Mouse (Mus musculus): ENCODE measurements around the gene Tmed11. TPM values are rescaled to one million over a fixed set of nuclear protein-coding genes. Genes with fewer than 3 reads are reported as not detected.
"Not testable (repeated sequence)": the region's sequence is repeated elsewhere in the genome, so short reads cannot be mapped to it uniquely, and the experiment has no call there.

Gene Tmed11
- polyA plus RNA-seq (2014; fragmentation: Nextera tagmentation; extraction: Ambion mirVana): not detected in 2 replicates

GRCm38 (mm10) chr5:108795263-108795662 is at the start of gene Tmed11:
Gene Tmed11, minus strand, starts transcription at chr5:108795363.
- not testable (repeated sequence) for H3K4me3 ChIP-seq (ENCODE audit: control insufficient read depth in 1 of 2, insufficient read depth in 1 of 2, low read depth in 1 of 2, low read length in 2 of 2); H3K9me3 ChIP-seq (ENCODE audit: control insufficient read depth, low read length); ATAC-seq (ENCODE audit: insufficient number of reproducible peaks, insufficient read depth, low FRiP score, low read depth); H3K27ac ChIP-seq (replicated peaks in 1 of 2; ENCODE audit: control insufficient read depth in 1 of 2, insufficient read depth in 1 of 2, low read depth in 2 of 2, low read length in 2 of 2); H3K36me3 ChIP-seq (ENCODE audit: control insufficient read depth, insufficient read depth, low read length); H3K4me1 ChIP-seq (ENCODE audit: control insufficient read depth in 2 of 2, insufficient read depth in 2 of 2, low read length in 2 of 2); H3K4me2 ChIP-seq (ENCODE audit: low read length); H3K27me3 ChIP-seq (ENCODE audit: control insufficient read depth, insufficient read depth, low read length); H3K9ac ChIP-seq (ENCODE audit: low read length)
- 61% methylated on average over 2 of the region's 2 CpGs for WGBS

DNA sequence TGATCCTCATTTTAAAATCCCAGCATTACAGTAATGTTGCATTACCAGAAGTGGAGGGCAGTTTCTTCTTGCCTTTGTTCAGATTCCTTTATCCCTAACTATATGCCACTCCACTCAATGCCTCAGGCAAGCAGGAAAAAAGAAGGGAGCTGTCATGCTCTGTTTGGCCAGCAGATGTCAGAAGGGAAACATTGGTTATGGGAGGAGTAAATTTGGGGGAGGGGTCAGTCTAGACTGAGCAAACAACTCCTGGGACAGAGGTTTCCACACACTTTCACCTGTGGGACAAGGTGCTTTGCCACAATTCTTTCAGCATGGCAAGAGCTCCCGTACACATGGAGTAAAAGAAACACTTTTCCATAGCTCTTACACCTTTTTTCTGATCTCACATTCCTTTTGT is 41.0 kb upstream of the Tmed11 start:
- Histone ChIP-seq H3K27ac (replicated peaks in 1 of 2; ENCODE audit: control insufficient read depth in 1 of 2, insufficient read depth in 1 of 2, low read depth in 2 of 2, low read length in 2 of 2) (no peak overlapping the region), H3K27me3 (ENCODE audit: control insufficient read depth, insufficient read depth, low read length) (no peaks in the 10 kb centered on the region), H3K4me3 (ENCODE audit: control insufficient read depth in 1 of 2, insufficient read depth in 1 of 2, low read depth in 1 of 2, low read length in 2 of 2) (no peak overlapping the region), H3K4me2 (ENCODE audit: low read length) (no peak overlapping the region), H3K9me3 (ENCODE audit: control insufficient read depth, low read length) (no peaks in the 10 kb centered on the region), H3K9ac (ENCODE audit: low read length) (no peak overlapping the region), H3K4me1 (ENCODE audit: control insufficient read depth in 2 of 2, insufficient read depth in 2 of 2, low read length in 2 of 2) (no peaks in the 10 kb centered on the region), H3K36me3 (ENCODE audit: control insufficient read depth, insufficient read depth, low read length) (no peaks in the 10 kb centered on the region)
- WGBS: 52% methylated on average over 1 of the region's 1 CpGs
- ATAC-seq (ENCODE audit: insufficient number of reproducible peaks, insufficient read depth, low FRiP score, low read depth): no peak

GRCm38 (mm10) chr5:108823276-108823675 is 28.1 kb upstream of the Tmed11 start:
- Histone ChIP-seq H3K27ac (replicated peaks in 1 of 2; ENCODE audit: control insufficient read depth in 1 of 2, insufficient read depth in 1 of 2, low read depth in 2 of 2, low read length in 2 of 2) (no peak overlapping the region), H3K9me3 (ENCODE audit: control insufficient read depth, low read length) (no peaks in the 10 kb centered on the region), H3K4me1 (ENCODE audit: control insufficient read depth in 2 of 2, insufficient read depth in 2 of 2, low read length in 2 of 2) (no peaks in the 10 kb centered on the region), H3K9ac (ENCODE audit: low read length) (no peak overlapping the region), H3K27me3 (ENCODE audit: control insufficient read depth, insufficient read depth, low read length) (no peaks in the 10 kb centered on the region), H3K4me3 (ENCODE audit: control insufficient read depth in 1 of 2, insufficient read depth in 1 of 2, low read depth in 1 of 2, low read length in 2 of 2) (no peak overlapping the region), H3K4me2 (ENCODE audit: low read length) (no peak overlapping the region), H3K36me3 (ENCODE audit: control insufficient read depth, insufficient read depth, low read length) (no peaks in the 10 kb centered on the region)
- WGBS: 49% methylated on average over 2 of the region's 2 CpGs
- no peak for ATAC-seq (ENCODE audit: insufficient number of reproducible peaks, insufficient read depth, low FRiP score, low read depth)

DNA sequence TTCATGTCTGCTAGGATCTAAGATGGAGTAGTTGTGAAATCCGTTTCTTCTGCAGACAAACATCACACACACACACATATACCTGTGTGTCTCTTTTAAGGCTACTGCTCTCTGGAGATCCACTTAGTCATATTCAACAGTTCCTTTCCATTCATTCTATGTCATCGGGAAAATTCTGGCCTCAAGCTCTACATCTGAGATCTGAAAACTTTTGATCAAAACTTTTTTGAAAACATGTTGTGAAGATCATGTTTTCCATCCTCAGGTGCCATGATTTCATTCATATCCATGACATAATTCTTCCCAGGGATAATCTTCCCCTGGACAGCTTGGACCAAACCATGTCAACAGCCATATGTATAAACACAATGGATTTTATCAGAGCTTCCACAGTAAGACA is 13.6 kb upstream of the Tmed11 start, which contains the start of gene Vmn2r8:
TSS of gene Vmn2r8 (minus strand) at position 101 of the 400 bp plus-strand sequence.
- H3K27ac ChIP-seq (replicated peaks in 1 of 2; ENCODE audit: control insufficient read depth in 1 of 2, insufficient read depth in 1 of 2, low read depth in 2 of 2, low read length in 2 of 2); H3K9ac ChIP-seq (ENCODE audit: low read length); H3K4me1 ChIP-seq (ENCODE audit: control insufficient read depth in 2 of 2, insufficient read depth in 2 of 2, low read length in 2 of 2); H3K4me3 ChIP-seq (ENCODE audit: control insufficient read depth in 1 of 2, insufficient read depth in 1 of 2, low read depth in 1 of 2, low read length in 2 of 2); H3K36me3 ChIP-seq (ENCODE audit: control insufficient read depth, insufficient read depth, low read length); H3K9me3 ChIP-seq (ENCODE audit: control insufficient read depth, low read length); H3K27me3 ChIP-seq (ENCODE audit: control insufficient read depth, insufficient read depth, low read length); H3K4me2 ChIP-seq (ENCODE audit: low read length); ATAC-seq (ENCODE audit: insufficient number of reproducible peaks, insufficient read depth, low FRiP score, low read depth): not testable (repeated sequence)
- 66% methylated on average over 2 of the region's 2 CpGs for WGBS

DNA sequence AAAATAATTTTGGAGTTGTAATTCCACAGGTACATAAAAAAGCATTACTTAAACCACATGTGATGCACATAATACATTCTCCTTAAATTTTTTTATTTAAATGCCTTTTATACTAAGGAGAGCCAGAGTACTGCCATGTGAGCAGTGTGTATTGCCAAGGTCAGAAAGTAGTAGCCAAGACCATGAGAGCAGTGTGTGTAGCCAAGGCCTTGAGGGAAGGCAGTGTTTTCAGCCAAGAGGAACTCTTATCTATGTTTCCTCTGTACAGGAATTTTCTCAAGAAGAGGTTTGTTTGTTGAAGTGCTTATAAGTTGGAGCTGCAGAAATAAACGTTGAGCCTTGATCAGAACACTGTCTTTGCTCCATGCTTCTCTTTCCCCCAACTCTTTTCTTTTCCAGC is 8.5 kb upstream of the Tmed11 start:
- Histone ChIP-seq H3K4me3 (ENCODE audit: control insufficient read depth in 1 of 2, insufficient read depth in 1 of 2, low read depth in 1 of 2, low read length in 2 of 2) (no peak overlapping the region), H3K9me3 (ENCODE audit: control insufficient read depth, low read length) (no peaks in the 10 kb centered on the region), H3K36me3 (ENCODE audit: control insufficient read depth, insufficient read depth, low read length) (no peaks in the 10 kb centered on the region), H3K4me2 (ENCODE audit: low read length) (no peak overlapping the region), H3K4me1 (ENCODE audit: control insufficient read depth in 2 of 2, insufficient read depth in 2 of 2, low read length in 2 of 2) (no peaks in the 10 kb centered on the region), H3K27me3 (ENCODE audit: control insufficient read depth, insufficient read depth, low read length) (no peaks in the 10 kb centered on the region), H3K27ac (replicated peaks in 1 of 2; ENCODE audit: control insufficient read depth in 1 of 2, insufficient read depth in 1 of 2, low read depth in 2 of 2, low read length in 2 of 2) (no peak overlapping the region), H3K9ac (ENCODE audit: low read length) (no peak overlapping the region)
- 26% methylated on average over 1 of the region's 1 CpGs for WGBS
- no peak for ATAC-seq (ENCODE audit: insufficient number of reproducible peaks, insufficient read depth, low FRiP score, low read depth)

DNA sequence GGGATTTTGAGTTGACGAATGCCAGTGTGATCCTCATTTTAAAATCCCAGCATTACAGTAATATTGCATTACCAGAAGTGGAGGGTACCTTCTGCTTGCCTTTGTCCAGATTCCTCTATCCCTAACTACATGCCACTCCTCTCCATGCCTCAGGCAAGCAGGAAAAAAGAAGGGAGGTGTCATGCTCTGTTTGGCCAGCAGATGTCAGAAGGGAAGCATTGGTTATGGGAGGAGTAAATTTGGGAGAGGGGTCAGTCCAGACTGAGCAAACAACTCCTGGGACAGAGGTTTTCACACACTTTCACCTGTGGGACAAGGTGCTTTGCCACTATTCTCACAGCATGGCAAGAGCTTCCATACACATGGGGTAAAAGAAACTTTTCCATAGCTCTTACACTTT is 4.8 kb downstream of the Tmed11 start:
- not testable (repeated sequence) for H3K4me3 ChIP-seq (ENCODE audit: control insufficient read depth in 1 of 2, insufficient read depth in 1 of 2, low read depth in 1 of 2, low read length in 2 of 2); H3K27me3 ChIP-seq (ENCODE audit: control insufficient read depth, insufficient read depth, low read length); H3K27ac ChIP-seq (replicated peaks in 1 of 2; ENCODE audit: control insufficient read depth in 1 of 2, insufficient read depth in 1 of 2, low read depth in 2 of 2, low read length in 2 of 2); H3K4me1 ChIP-seq (ENCODE audit: control insufficient read depth in 2 of 2, insufficient read depth in 2 of 2, low read length in 2 of 2); ATAC-seq (ENCODE audit: insufficient number of reproducible peaks, insufficient read depth, low FRiP score, low read depth); H3K36me3 ChIP-seq (ENCODE audit: control insufficient read depth, insufficient read depth, low read length); H3K9ac ChIP-seq (ENCODE audit: low read length); H3K4me2 ChIP-seq (ENCODE audit: low read length); H3K9me3 ChIP-seq (ENCODE audit: control insufficient read depth, low read length)
- WGBS: 32% methylated on average over 1 of the region's 1 CpGs

GRCm38 (mm10) chr5:108774630-108775306 is 20.4 kb downstream of the Tmed11 start, which contains the start of gene Rnf212:
Gene Rnf212, minus strand, starts transcription at chr5:108774982.
- Histone ChIP-seq H3K9me3 (ENCODE audit: control insufficient read depth, low read length) (no peaks in the 10 kb centered on the region), H3K4me2 (ENCODE audit: low read length) (no peak within 1 kb of the TSS), H3K4me1 (ENCODE audit: control insufficient read depth in 2 of 2, insufficient read depth in 2 of 2, low read length in 2 of 2) (no peaks in the 10 kb centered on the region), H3K27me3 (ENCODE audit: control insufficient read depth, insufficient read depth, low read length) (no peaks in the 10 kb centered on the region), H3K36me3 (ENCODE audit: control insufficient read depth, insufficient read depth, low read length) (no peaks in the 10 kb centered on the region), H3K27ac (replicated peaks in 1 of 2; ENCODE audit: control insufficient read depth in 1 of 2, insufficient read depth in 1 of 2, low read depth in 2 of 2, low read length in 2 of 2) (no peak within 1 kb of the TSS), H3K9ac (ENCODE audit: low read length) (no peak within 1 kb of the TSS), H3K4me3 (ENCODE audit: control insufficient read depth in 1 of 2, insufficient read depth in 1 of 2, low read depth in 1 of 2, low read length in 2 of 2) (no peak within 1 kb of the TSS)
- 73% methylated on average over 40 of the region's 40 CpGs for WGBS
- ATAC-seq (ENCODE audit: insufficient number of reproducible peaks, insufficient read depth, low FRiP score, low read depth): no peak

DNA sequence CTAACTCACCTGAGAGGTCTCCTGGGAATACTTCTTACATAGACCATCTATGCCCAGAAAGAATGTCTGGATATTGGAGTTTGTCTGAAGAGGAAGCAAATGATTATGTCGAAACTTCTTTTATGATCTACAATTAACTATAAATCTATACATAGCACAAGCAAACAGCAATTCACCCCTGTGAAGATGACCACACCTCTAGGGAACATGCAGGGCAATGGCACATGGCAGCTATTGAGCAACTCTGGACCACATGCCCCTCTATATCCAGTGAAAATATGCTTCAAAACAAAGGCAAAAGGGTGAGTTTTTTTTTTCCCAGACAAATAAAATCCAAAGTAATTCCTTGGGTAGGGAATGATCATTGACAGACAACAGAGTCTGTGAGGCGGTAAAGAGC is 35.2 kb downstream of the Tmed11 start:
- Histone ChIP-seq H3K4me3 (ENCODE audit: control insufficient read depth in 1 of 2, insufficient read depth in 1 of 2, low read depth in 1 of 2, low read length in 2 of 2) (no peak overlapping the region), H3K27me3 (ENCODE audit: control insufficient read depth, insufficient read depth, low read length) (no peaks in the 10 kb centered on the region), H3K4me1 (ENCODE audit: control insufficient read depth in 2 of 2, insufficient read depth in 2 of 2, low read length in 2 of 2) (no peaks in the 10 kb centered on the region), H3K9ac (ENCODE audit: low read length) (no peak overlapping the region), H3K27ac (replicated peaks in 1 of 2; ENCODE audit: control insufficient read depth in 1 of 2, insufficient read depth in 1 of 2, low read depth in 2 of 2, low read length in 2 of 2) (no peak overlapping the region), H3K9me3 (ENCODE audit: control insufficient read depth, low read length) (no peaks in the 10 kb centered on the region), H3K4me2 (ENCODE audit: low read length) (no peak overlapping the region), H3K36me3 (ENCODE audit: control insufficient read depth, insufficient read depth, low read length) (no peaks in the 10 kb centered on the region)
- no peak for ATAC-seq (ENCODE audit: insufficient number of reproducible peaks, insufficient read depth, low FRiP score, low read depth)
- WGBS: 79% methylated on average over 2 of the region's 2 CpGs
